Mouse (Mus musculus) neural tube, embryonic 10.5 days (tissue): ENCODE data around the gene Sgcg.

ENCODE experiments used
- DNase-seq: peaks from one replicate; pipeline ENCODE4 v3.0.0-alpha.2; 2017; ENCODE audit warnings: low spot score; ENCODE audit errors: extremely low spot score

Sgcg gene

GRCm38 (mm10) chr14:61235846-61236474, 22.3 kb downstream of the Sgcg start:
- no peak for DNase-seq

- DNase-seq, result no peak
Observed at GRCm38 (mm10) chr14:61232016-61232568, 26.2 kb downstream of the Sgcg start.

GRCm38 (mm10) chr14:61230179-61230578, 28.1 kb downstream of the Sgcg start:
- no peak for DNase-seq

- DNase-seq, result no peak
Observed at GRCm38 (mm10) chr14:61229763-61230162, 28.5 kb downstream of the Sgcg start.

GRCm38 (mm10) chr14:61226151-61226550, 32.1 kb downstream of the Sgcg start:
- no peak for DNase-seq

- no peak for DNase-seq
Observed at GRCm38 (mm10) chr14:61224387-61225077, 33.8 kb downstream of the Sgcg start.

- no peak for DNase-seq
Observed at GRCm38 (mm10) chr14:61223740-61224139, 34.5 kb downstream of the Sgcg start.

GRCm38 (mm10) chr14:61222506-61222905, 35.8 kb downstream of the Sgcg start:
- no peak for DNase-seq

- DNase-seq, result no peak
Observed at GRCm38 (mm10) chr14:61221166-61221565, 37.1 kb downstream of the Sgcg start.

- DNase-seq, result no peak
Observed at GRCm38 (mm10) chr14:61211754-61212153, 46.5 kb downstream of the Sgcg start.

GRCm38 (mm10) chr14:61210111-61210510, 48.2 kb downstream of the Sgcg start:
- DNase-seq, result no peak

GRCm38 (mm10) chr14:61194416-61194815, 63.9 kb downstream of the Sgcg start:
- DNase-seq, result no peak

- no peak for DNase-seq
Observed at GRCm38 (mm10) chr14:61192326-61192725, 66.0 kb downstream of the Sgcg start.

- no peak for DNase-seq
Observed at GRCm38 (mm10) chr14:61191904-61192303, 66.4 kb downstream of the Sgcg start.

- no peak for DNase-seq
Observed at GRCm38 (mm10) chr14:61173229-61173628, 85.1 kb downstream of the Sgcg start.

- DNase-seq, result peak; percentile 100
Observed at GRCm38 (mm10) chr14:61172548-61173158, 85.6 kb downstream of the Sgcg start.

- no peak for DNase-seq
Observed at GRCm38 (mm10) chr14:61171261-61171970, 86.9 kb downstream of the Sgcg start.
